19 mouse cellular contexts compared by ENCODE assay signal in the genomic region with DNA sequence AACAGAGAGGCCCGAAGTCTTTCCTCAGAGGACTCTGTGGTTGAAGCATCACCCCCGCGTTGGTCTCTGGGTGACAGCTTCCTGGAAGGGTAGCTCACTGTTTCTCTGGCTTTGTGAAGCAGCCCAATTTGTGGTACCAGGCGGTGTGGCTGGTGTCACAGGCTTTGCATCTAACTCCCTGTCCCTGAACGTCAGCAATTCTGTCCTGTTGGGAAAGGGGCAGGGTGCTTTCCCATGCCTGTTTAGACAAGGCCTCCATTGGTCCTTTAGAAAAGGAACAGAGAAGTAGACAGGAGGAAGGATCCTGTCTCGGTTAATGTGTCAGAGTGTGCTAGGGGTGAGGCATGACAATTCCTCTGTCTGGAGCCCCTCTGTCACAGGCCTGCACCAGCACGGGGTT. TPM values are rescaled to one million over a fixed set of nuclear protein-coding genes. Genes with fewer than 3 reads are reported as not detected.
A peak's percentile ranks its signal among the peaks of the same experiment; 100 is the strongest.
DNase-seq lines count a peak whose midpoint lies in the region; ATAC-seq and TF ChIP-seq lines count a peak whose summit lies in the region.
"Had no signal": no experiment of that assay in that cellular context is flagged by ENCODE, and none has a peak within 500 bp of the region (broad histone marks: within the 10 kb centered on the region; RNA-seq: fewer than 3 reads in every experiment).

No protein-coding gene starts in this region.

- intact Hi-C loops in heart, postnatal 10 days (cut with DNase I), result no loop called here

- no peaks in the 10 kb centered on the region for H3K27me3 ChIP-seq in lung, postnatal 0 days (replicated peaks; ENCODE audit: insufficient read depth, low read length)
- peaks cover 63% of the 10 kb centered on the region for H3K27me3 ChIP-seq in megakaryocyte, embryonic 14.5 days (replicated peaks)
- H3K27me3 ChIP-seq in hindbrain, postnatal 0 days (ENCODE audit: insufficient read depth, low read length), result no peaks in the 10 kb centered on the region
- H3K27me3 ChIP-seq: hindbrain, embryonic 15.5 days had no signal

- no peak overlapping the region for H3K4me2 ChIP-seq in lung, postnatal 0 days (replicated peaks; ENCODE audit: low read depth, low read length)
- no peak overlapping the region for H3K4me2 ChIP-seq in hindbrain, postnatal 0 days (ENCODE audit: low read depth, low read length)
- H3K4me2 ChIP-seq: hindbrain, embryonic 15.5 days; lung, embryonic 14.5 days had no signal

- no peak overlapping the region for H3K27ac ChIP-seq in lung, postnatal 0 days (ENCODE audit: low read length)
- no peak overlapping the region for H3K27ac ChIP-seq in hindbrain, postnatal 0 days
- H3K27ac ChIP-seq: heart, embryonic 10.5 days; hindbrain, embryonic 15.5 days had no signal

- H3K9me3 ChIP-seq in lung, postnatal 0 days (ENCODE audit: low read length), result no peaks in the 10 kb centered on the region
- no peaks in the 10 kb centered on the region for H3K9me3 ChIP-seq in megakaryocyte, embryonic 14.5 days
- H3K9me3 ChIP-seq in hindbrain, postnatal 0 days (ENCODE audit: low read length), result no peaks in the 10 kb centered on the region
- H3K9me3 ChIP-seq: heart, embryonic 10.5 days; hindbrain, embryonic 15.5 days had no signal

- TF ChIP-seq CTCF in lung, postnatal 0 days (IDR thresholded peaks at IDR 0.05), result no peak
- TF ChIP-seq CTCF in hindbrain, postnatal 0 days (IDR thresholded peaks at IDR 0.05; ENCODE audit: low read depth), result no peak

- DNase-seq in lung, postnatal 0 days (ENCODE audit: low spot score), result peak; percentile 6
- DNase-seq in lung, adult 18-20 months, result no peak
- DNase-seq in T-cell, adult 2 months (ENCODE audit: low spot score), result peak; percentile 42
- DNase-seq in thymus, postnatal 25 days, result peak; percentile 55
- no peak for DNase-seq in cerebellum, adult 9-11 months
- no peak for DNase-seq in hindbrain, postnatal 0 days (ENCODE audit: low spot score)
- DNase-seq in heart, postnatal 10 days, result no peak
- DNase-seq: adrenal gland, postnatal 10 days; cerebellum, adult 18-20 months; gastrocnemius, postnatal 36 days; heart, postnatal 14 days; kidney, adult 18-20 months; kidney, postnatal 4 days; liver; lung, embryonic 14.5 days had no signal

- no peaks in the 10 kb centered on the region for H3K4me1 ChIP-seq in lung, postnatal 0 days (ENCODE audit: insufficient read depth, low read depth, low read length)
- H3K4me1 ChIP-seq in megakaryocyte, embryonic 14.5 days, result peaks cover 43% of the 10 kb centered on the region
- no peaks in the 10 kb centered on the region for H3K4me1 ChIP-seq in hindbrain, postnatal 0 days (ENCODE audit: insufficient read depth, low read length)
- H3K4me1 ChIP-seq: hindbrain, embryonic 15.5 days had no signal

- no peak overlapping the region for H3K9ac ChIP-seq in lung, postnatal 0 days (replicated peaks; ENCODE audit: low read depth)
- no peak overlapping the region for H3K9ac ChIP-seq in hindbrain, postnatal 0 days (replicated peaks; ENCODE audit: low read length)
- H3K9ac ChIP-seq: hindbrain, embryonic 15.5 days; lung, embryonic 14.5 days had no signal

- no peak for ATAC-seq in lung, postnatal 0 days
- ATAC-seq in hindbrain, postnatal 0 days, result no peak
- ATAC-seq: midbrain, embryonic 16.5 days had no signal

- H3K4me3 ChIP-seq in lung, postnatal 0 days (ENCODE audit: low read depth, low read length), result no peak overlapping the region
- peak overlapping the region; percentile 13 for H3K4me3 ChIP-seq in megakaryocyte, embryonic 14.5 days (replicated peaks)
- H3K4me3 ChIP-seq in hindbrain, postnatal 0 days (ENCODE audit: low read length), result no peak overlapping the region
- H3K4me3 ChIP-seq: heart, embryonic 10.5 days; hindbrain, embryonic 15.5 days had no signal

- 78% methylated on average over 7 of the region's 7 CpGs for WGBS in lung, postnatal 0 days
- WGBS in hindbrain, postnatal 0 days, result 76% methylated on average over 7 of the region's 7 CpGs

- no peak for TF ChIP-seq EP300 in lung, postnatal 0 days (IDR thresholded peaks at IDR 0.05)

- H3K36me3 ChIP-seq in lung, postnatal 0 days (ENCODE audit: insufficient read depth, low read length), result no peaks in the 10 kb centered on the region
- H3K36me3 ChIP-seq in megakaryocyte, embryonic 14.5 days (replicated peaks; ENCODE audit: low read length), result no peaks in the 10 kb centered on the region
- no peaks in the 10 kb centered on the region for H3K36me3 ChIP-seq in hindbrain, postnatal 0 days (ENCODE audit: insufficient read depth, low read length)
- H3K36me3 ChIP-seq: heart, embryonic 10.5 days; hindbrain, embryonic 15.5 days had no signal

RNA-seq across cellular contexts. Expression of a gene that starts 12.3 kb away (rescaled TPM):
- polyA plus RNA-seq in lung, postnatal 0 days (2015; fragmentation: Nextera tagmentation; extraction: Ambion mirVana), result 3.7 and 3.9 TPM in 2 replicates
- polyA plus RNA-seq in megakaryocyte, embryonic 14.5 days (2012; ENCODE audit: insufficient read depth, low replicate concordance), result 6.0 TPM in 1 of 2 replicates, not detected in the other
- total RNA-seq in hindbrain, postnatal 0 days (2014; rRNA removed), result 1.7 and 2.2 TPM in 2 replicates
- 0.94 and 1.1 TPM in 2 replicates for polyA plus RNA-seq in hindbrain, postnatal 0 days (2015; fragmentation: Nextera tagmentation; extraction: Ambion mirVana)
- 1 to 10 TPM; 2.2 to 2.3 TPM for total RNA-seq in heart, postnatal 10 days (2021)

RNA-seq across cellular contexts. Expression of a gene that starts 45.3 kb away (rescaled TPM):
- 4.5 and 5.1 TPM in 2 replicates for polyA plus RNA-seq in lung, postnatal 0 days (2015; fragmentation: Nextera tagmentation; extraction: Ambion mirVana)
- polyA plus RNA-seq in megakaryocyte, embryonic 14.5 days (2012; ENCODE audit: insufficient read depth, low replicate concordance), result 3.2 and 11.9 TPM in 2 replicates
- total RNA-seq in hindbrain, postnatal 0 days (2014; rRNA removed), result 30.3 and 30.6 TPM in 2 replicates
- polyA plus RNA-seq in hindbrain, postnatal 0 days (2015; fragmentation: Nextera tagmentation; extraction: Ambion mirVana), result 6.5 TPM in 2 replicates
- total RNA-seq in heart, postnatal 10 days (2021), result 1 to 10 TPM; 5.4 to 5.5 TPM

Comparison
In these comparisons a context has a peak if more than half of its experiments do, and no peak if none do; other contexts are left out.
1. DNase-seq: peak in lung, postnatal 0 days (single experiment), T-cell, adult 2 months (single experiment) and thymus, postnatal 25 days (single experiment); none in lung, adult 18-20 months (0 of 2), cerebellum, adult 9-11 months (single experiment), hindbrain, postnatal 0 days (single experiment) and heart, postnatal 10 days (0 of 2).